Mouse (Mus musculus) common myeloid progenitor, adult 5-6 weeks (primary cell): ENCODE measurements around the gene Psmd9. TPM values are rescaled to one million over a fixed set of nuclear protein-coding genes. Genes with fewer than 3 reads are reported as not detected.
A peak's percentile ranks its signal among the peaks of the same experiment; 100 is the strongest.

Experiments used
- ATAC-seq: replicated peaks from 2 replicates; pipeline ENCODE4 v1.8.0; 2016; ENCODE audit warnings: low read depth, mild to moderate bottlenecking, moderate TSS enrichment, inconsistent platforms; ENCODE audit not compliant: poor library complexity, severe bottlenecking
- total RNA-seq: library from RNA; stranded (forward); fragments of 200-1000, 187-1606 nt; gene quantifications from 2 replicates; pipeline ENCODE4 v1.2.3, GENCODE M21; 2017

The Psmd9 gene
- 27.1 and 44.4 TPM in 2 replicates for total RNA-seq

DNA sequence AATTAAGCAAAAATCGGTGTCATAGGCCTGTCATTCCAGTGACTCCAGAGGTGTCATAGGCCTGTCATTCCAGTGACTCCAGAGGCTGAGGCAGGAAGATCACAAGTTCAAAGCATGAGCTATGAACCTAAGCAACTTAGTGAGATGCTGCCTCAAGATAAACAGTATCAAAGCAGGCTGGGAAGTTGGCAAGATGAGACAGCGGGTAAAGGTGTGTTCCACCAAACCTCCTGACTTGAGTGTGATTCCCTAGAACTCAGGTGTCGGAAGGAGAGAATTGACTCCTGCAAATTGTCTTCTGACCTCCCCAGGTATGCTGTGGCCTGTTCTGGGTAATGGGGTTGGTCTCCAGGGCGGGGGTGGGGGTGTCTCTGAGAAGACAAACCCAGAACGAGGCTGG, at the start of gene Psmd9:
Psmd9 (plus strand) TSS at position 130 of the 400 bp plus-strand sequence.
- no peak for ATAC-seq

DNA sequence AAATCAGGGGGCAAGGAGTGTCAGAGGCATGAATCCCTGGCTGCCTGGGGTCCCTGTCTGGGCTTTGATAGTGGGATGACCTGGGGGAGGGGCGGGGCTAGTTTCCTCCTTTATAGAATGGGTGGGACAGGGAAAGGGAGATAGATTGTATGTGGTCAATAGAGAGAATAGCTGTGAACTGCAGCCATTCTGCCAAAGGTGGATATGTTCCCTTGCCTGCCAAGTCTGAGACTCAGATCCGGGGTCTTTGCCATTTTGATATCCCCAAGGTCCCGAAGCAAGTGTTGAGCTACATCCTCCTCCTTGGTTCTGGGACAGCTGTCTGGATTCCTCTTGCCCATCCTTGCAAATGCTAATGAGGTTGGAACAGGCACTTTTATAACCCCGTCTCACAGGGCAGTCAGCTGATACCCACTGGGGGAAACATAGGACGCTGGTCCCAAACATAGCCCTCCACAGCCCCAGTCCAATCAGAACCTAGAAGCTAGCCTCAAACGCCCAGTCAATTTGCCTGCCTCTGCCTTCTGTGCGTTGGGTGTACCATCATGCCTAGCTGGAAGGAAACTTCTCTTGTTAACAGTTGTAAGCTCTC, 48.5 kb upstream of the Psmd9 start:
- no peak for ATAC-seq

DNA sequence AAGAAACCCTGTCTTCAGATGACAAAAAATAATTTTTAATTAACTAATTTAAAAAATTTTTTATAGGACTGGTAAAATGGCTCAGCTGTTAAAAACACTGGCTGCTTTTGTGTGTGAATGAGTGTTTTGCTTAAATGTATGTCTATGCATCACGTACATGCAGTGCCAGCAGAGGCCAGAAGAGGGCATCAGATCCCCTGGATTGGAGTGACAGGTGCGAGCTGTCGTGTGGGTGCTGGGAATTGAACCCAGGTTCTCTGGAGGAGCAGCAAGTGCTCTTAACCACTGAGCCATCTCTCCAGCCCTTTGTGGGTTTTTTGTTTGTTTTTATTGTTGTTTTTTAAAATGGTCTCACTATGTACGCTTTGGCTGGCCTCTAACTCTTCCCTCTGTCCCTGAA, 47.0 kb upstream of the Psmd9 start:
- ATAC-seq, result no peak

DNA sequence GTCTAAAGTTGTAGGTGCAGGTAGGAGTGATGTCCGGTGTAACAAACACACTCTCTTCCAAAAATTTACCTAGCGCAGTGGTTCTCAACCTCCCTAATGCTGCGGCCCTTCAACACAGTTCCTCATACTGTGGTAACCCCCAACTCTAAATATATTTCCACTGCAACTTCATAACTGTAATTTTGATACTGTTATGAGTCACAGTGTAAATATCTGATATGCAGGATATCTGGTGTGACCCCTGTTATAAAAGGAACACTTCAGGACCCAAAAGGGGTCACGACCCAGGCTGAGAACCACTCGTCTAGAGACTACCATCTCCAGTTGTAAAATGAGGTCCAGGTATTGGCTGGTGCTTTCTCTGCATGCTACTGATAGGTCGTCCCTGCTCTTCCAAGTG, 44.1 kb upstream of the Psmd9 start:
- no peak for ATAC-seq

DNA sequence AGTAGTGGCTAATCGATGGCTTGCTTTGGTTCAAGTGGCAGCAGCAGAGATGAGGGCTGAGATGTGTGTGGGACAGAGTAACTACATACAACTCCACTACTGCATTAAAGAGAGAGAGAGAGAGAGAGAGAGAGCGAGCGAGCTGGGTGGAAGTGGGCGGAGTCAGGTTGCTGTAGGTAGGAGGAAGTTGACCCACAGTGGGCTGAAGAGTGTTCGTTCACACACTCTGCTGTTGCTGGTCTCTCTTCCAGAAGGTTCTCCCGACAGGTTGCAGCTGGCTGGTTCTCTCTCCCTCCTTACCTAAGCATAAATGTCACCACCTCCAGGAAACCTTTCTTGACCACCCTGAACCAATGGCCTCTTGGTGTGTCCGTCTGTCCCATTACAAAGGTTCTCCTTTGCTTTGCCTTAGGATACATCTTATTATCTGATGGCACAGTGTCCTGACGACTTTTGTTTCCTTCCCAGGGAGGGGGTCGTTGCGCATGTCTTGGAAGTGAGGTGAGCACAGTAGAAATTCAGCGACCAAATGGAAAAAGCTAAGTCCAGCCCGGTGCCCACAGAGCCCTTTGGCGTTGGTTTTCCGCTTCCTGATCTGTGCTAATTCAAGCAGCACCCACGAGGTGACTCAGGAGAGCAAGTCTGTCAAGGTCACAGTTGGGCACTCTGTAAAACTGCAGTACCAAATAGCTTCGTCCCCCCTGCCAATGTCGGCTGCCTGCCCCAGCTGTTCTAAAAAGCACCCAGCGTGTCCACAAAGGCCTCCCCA, 43.4 kb upstream of the Psmd9 start:
- ATAC-seq, result peak; percentile 30; the same call in 1 of the 2 replicates

DNA sequence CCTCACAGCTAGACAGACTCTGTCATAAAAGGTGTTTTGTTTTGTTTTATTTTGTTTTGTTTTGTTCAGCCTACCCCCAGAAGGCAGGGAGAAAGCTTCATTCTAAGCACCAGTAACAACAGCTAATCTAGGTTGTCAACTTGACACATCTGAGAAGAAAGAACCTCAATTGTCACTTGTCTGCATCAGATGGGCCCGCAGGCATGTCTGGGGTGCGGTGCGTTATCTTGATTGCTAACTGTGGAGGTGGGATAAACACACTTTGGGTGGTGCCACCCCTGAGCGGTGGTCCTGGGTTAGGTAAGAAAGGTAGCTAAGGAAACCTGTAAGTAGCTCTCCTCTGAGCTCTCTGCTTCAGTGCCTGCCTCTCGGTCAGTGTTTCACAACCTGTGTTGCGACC, 42.2 kb upstream of the Psmd9 start:
- no peak for ATAC-seq

DNA sequence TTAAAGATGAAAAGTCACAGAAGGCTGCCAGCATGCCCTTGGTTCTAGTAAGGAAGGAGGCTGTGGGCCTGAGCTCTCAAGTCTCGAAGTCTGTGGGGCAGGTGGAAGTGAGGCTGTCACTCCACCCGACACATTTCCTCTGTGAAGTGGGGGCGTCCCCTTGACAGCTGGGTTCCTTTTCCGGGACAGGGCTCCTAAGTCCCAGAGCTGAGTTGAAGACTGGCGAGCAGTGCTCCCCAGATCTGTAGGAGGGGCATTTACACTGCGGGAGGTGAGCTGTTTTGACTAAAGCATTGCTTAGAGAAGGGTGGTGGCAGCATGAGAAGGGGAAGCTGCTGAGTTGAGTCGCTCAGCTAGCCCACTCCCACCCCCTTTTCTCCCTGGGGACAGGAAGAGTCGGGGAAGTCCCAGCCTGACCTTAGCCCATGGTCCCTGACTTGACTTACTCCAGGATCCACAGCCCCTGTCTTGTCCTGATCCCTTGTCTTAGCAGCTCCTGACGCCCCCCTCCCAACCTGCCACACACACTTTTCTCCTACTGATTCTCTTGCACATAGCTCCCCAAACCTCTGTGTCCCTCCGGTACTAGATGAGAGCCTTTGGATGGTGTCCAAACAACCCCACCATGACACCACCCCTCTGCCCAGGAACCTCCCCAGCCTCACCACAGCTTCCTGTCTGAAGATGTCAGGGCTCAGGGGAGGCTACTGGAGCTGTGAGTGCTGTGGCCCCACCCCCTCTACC, 40.6 kb upstream of the Psmd9 start:
- ATAC-seq, result peak; percentile 60

DNA sequence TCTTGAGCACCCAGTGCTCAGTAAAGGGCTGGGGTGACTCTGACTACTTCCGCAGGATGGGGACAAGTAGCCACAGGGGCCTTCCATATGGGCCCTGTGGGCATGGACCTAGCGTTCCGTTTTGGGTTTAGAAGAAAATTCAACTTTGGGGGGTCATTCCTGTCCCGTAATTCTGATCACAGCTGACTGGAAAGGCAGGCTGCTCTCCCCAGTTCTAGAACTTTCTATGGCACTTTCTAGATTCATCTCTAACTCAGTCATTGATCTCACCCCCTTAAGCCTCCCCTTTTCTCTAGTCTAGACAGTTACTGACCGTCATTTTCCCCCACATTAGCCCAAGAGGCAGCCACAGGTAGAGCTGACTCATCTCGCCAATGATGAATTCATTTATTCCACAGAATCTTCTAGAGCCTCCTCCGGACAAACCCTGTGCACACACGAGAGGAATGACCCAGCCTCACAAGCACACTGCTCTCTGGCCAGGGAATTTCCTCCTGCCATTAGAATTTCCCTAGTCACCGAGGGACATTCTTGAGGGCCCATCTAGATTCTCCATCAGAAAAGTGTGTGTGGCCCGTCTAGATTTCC, 39.9 kb upstream of the Psmd9 start:
- no peak for ATAC-seq

DNA sequence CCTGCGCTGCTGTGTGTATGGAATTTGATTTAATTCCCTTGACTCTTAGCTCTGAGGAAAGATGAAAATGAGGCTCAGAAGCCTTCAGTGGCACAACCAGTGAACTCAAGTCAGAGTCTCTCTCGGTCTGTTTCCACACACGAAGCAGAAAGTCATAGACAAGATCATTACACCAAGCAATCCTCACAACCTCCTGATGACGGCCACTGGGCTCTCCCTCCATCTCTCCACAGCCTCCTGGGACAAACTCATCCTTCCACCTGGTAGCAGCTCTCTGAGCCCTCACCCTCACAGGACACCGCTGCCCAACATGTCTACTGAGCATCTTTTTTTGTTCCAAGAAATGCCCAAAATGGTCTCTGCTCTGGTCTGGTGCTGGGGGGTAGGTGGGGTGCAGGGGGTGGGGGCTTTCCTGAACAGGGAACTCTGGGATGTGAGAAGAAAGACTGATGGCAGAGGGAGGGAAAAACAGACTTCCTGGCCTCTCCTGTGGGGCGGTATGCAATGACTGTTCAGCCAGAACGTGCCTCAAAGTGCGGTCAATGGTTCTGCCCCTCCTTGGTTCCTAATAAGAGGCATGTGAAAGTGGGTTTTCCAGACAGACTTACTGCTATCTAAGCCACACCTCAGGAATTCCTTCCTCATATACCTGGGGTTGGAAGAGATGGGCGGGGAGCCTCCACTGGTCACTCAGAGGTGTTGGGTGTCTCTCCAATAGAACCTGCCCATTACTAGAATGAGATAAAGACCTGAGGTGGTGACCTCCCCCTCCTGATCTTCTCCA, 39.0 kb upstream of the Psmd9 start:
- ATAC-seq, result no peak

DNA sequence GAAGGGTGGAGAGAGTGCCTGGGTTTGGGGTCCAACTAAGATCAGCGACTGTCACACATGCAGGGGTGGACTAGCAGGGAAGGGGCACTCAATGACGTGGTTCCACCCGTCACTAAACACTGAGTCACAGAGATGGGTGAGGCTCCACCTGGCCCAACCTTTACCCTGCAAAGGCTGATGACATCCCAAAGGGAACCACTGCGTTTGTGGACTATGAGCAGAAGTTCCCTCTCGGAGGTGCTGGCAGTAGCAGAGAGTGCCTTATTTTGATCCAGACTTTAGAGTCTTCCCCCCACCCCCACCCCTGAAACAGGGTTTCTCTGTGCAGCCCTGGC, 38.4 kb upstream of the Psmd9 start:
- no peak for ATAC-seq

DNA sequence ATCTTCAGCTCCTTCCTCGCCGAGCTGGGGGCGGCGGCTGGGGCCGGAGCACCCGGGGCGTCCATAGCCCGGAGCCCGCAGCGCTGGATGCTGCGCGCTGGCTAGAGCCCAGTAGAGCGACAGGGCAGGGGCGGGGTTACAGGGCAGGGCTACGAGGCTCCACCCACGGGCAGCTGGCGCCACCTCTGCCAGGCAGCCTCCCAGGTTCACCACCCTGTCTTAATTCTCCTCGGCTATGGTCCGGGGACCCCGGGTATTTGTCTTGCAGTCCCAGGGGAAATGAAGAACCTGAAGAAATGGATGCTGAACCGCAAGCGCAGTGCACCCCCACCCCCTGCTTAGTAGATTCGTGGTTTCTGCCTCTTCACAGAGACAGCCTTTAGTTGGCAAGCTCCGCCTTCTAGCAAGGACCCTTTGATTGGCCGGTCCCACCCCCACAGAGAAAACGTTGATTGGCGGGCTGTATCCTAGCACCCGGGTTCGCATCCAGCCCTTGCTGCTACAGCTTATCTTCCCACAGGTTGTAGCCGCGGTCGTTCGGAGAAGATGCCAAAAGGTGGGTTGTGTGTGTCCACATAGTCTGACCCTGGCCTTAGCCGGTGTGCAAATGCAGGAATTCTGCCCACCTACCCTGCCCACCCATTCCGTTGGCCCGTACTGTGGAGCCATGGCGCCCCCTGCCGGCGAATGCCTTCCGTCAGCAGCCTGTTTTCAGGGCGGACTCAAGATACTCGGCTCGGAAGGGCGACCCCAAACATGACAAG, 36.7 kb upstream of the Psmd9 start, which contains the start of gene Rhof:
Rhof (minus strand) TSS at position 385 of the 764 bp plus-strand sequence.
- ATAC-seq, result peak; percentile 38

DNA sequence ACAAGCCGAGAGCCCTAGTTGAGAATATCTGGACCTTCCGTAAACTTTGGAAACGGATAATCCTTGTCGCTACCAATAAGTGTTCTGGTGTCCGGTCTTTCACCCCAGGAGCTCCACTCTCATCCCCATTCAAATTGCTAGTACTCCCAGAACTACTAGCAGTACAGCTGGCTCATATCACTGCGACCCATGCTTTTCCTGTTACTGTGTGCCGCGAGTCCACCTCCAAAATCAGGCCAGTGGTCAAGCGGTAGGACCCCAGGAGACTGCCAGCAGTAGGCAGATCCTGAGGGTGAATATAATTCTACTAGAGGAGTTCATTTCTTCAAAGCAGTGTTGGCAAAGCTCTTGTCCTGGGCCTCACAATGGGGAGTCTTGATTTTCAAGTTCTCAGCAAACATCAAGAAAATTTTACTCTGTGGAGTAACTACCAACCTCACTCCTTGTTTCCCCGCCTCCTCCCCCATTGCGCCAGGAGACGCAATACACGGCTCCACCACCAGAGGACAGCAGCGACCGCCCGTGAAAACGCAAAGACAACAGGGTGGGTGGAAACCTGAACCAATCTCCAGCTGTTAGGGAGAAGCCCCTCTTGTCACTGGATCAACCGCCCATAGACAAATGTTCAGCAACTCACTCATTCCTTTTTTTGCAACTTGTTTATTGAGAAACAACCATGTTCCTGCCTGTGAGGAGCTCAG, 36.0 kb upstream of the Psmd9 start:
- ATAC-seq, result peak; percentile 16; the same call in 1 of the 2 replicates

DNA sequence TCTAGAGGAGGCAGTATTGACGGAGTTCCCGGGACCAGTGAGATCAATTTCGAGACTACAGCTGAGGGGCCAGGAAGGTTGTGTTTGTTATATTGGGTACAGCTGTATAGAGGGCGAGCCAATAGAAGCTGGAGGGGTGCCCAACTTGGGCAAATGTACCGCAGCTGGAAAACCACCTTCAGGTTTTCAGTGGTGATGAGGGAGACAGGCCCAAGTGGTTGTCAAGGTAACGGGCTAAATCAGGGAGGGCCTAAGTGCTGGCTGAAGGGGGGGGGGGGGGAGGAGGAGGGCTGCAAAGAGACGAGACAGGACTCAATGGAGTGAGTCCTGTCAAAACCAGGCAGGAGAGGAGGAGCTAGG, 35.4 kb upstream of the Psmd9 start:
- ATAC-seq, result no peak

DNA sequence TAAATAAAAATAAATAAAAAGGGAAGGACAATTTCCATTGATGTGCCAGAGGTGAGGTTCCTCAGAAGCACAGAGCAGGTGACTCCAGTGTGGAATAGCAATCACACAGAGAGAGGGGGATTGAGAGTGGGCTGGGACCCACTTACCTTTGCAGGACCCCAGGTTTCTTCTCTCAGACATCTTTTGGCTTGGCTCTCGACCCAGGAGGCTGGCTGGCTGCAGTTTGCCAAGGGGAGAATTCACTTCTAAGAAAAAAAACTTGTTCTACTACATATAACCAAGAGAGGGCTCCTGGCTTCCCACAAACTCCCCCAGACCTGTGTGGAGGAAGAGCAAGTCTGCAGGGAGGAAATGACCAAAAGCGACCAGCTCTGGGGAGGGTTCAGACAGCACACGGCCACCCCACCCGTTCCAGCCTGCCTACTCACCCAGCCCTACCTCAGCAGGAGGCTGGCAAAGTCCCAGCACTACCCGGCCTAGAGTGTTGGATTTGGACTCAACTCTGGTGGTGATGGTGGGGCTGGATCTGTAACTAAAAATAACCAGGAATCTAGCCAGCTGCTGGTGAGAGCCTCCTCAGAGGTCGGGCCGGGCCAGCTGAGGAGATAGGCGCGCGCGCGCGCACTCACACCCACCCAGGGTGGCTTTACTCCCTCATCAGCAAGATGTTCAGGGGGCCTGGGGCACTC, 34.9 kb upstream of the Psmd9 start:
- no peak for ATAC-seq

DNA sequence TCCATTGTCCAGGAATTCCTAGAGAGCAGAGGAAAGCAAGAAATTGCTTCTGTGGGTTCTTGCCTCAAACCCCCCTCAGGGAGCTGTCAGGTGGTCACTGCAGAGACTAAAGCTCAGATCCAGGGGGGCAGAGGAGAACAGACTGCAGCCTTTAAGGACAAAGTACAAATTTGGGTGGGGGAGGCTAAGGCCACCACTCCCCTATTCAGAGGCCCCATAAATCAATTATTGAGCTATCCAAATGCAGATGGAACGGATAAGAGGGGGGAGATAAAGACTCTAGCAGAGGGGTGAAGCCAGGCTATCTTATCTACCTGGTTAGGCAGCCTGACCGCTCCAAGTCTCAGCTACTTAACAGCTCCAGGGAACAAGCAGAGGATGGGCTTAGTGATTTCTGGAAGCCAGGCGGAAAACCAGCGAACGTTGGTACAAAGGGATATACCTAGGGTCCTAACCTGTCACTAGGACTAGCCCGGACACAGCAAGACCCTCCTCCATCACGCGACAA, 34.3 kb upstream of the Psmd9 start:
- ATAC-seq, result no peak

DNA sequence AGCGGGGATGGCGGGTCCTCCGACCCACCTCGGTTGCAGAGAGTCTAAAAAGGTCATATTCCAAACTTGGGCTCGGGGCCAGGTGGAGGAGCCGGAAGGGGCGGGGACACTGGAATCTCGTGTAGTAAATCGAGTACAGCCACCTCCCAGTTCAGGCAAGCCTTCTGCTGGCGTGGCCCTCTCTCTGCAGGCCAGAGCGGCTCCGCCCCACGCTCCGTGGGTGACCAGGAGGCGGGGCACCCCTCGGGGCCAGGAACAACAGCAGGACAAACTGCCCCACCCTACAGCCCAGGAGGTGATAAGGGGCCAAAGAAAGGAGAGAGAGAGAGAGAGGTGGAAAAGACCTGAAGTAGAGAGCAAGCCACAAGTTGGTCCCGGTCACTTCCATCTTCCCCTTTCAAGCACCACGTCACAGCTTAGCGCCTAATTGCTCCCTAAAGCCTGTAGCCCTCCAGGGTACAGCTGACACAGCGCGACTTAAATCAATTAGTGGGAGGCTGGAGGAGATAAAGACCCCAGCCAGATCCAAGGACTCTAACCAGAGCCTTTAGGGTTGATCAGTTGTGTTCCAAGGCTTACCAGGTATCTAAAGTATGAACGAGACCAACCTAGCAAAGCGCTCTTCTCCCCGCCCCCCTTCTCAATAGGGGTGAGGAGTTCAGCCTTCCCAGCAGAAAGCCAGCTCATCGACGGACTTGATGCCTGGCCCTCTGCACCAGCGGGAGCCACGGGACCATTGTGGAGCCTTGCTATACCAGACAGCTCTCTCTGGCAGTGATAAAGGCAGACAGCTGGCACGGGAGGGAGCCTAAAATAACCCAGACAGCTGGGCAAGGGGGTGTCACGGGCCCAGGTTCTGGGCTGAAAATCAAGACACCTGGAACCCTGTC, 33.5 kb upstream of the Psmd9 start:
- no peak for ATAC-seq

DNA sequence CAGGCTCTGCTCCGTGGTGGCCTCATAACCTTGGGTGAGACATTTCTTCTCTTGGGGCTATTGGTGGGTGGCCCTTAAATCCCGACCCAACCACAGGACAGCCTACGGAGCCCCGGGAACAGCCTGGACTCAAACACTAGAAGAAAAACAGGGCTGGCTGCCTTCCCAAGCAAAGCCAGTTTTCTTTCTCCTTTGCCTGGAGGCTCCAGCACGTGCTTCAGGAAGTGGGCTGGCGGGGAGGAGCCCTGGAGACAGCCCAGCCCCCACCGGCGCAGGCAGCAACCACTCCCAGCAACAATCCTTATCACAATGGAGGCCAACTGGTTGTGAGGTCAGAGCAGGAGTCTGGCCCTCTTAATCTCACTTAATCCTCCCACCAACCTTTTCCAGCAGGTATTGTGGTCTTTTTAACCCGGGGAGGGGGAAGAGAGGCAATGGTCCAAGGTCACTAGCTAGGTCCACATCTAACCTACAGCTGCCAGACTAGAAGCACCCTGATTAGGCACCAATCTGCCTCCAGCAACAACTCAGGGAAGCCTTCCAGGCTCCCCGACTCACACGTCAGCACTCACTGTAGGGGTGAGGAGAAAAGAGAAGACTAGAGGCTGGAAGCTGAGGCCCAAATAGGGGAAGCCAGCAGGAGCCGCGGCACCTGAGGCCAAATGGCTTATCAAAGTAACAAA, 32.7 kb upstream of the Psmd9 start:
- ATAC-seq, result peak; percentile 13
